Mouse (Mus musculus): ENCODE measurements around the gene Ccin. TPM values are rescaled to one million over a fixed set of nuclear protein-coding genes. Genes with fewer than 3 reads are reported as not detected.

The Ccin gene
- total RNA-seq, 1 experiment from 2014 or later = not detected

DNA sequence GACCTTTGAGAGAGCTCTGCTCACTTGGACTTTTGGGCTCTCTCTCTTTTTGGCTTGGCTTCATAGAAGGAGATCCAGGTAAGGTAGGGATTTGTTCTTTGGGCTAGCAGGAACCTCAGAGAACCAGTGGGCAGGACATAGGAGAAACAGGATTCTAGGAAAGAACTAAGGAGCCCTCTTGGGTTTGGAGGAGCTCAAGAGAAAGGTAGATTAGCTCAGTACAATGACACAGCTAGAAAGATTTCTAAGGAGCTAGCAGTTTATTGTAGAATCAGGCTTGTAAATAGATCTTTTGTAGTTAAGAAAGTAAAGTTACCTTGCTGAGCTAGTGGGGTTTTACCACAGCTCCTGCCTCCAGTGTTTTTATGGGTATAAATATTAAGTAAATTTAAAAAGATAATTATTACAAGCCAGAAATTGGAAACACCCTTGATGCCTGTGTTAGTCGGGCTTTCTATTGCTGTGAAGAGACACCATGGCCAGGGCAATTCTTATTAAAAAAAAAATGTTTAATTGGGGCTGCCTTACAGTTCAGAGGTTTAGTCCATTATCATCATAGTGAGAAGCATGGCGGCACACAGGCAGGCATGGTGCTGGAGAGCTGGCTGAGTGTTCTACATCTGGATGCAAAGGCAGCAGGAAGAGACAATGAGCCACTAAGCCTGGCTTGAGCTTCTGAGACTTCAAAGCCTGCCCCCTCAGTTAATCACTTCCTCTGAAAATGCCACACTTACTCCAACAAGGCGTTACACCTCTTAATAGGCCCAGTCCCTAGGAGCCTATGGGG, 21.5 kb downstream of the Ccin start:
- no peak for ATAC-seq (replicated peaks; ENCODE audit: insufficient number of reproducible peaks, low FRiP score, low TSS enrichment, poor library complexity, severe bottlenecking)

DNA sequence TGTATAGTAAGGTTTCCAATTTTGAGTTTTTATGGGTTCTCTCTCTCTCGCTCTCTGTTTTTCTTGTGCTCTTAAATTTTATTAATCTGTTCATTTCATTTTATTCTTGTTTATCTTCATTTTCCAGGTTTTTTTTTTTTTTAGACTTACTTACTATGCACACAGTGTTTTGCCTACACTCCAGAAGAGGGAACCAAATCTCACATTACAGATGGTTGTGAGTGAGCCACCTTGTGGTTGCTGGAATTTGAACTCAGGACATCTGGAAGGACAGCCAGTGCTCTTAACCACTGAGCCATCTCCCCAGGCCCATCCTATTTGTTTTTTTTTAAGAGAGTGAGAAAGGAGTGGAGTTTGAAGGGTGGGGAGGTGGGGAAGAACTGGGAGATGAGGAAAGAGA, 26.9 kb downstream of the Ccin start:
- ATAC-seq (replicated peaks; ENCODE audit: insufficient number of reproducible peaks, low FRiP score, low TSS enrichment, poor library complexity, severe bottlenecking) = no peak

DNA sequence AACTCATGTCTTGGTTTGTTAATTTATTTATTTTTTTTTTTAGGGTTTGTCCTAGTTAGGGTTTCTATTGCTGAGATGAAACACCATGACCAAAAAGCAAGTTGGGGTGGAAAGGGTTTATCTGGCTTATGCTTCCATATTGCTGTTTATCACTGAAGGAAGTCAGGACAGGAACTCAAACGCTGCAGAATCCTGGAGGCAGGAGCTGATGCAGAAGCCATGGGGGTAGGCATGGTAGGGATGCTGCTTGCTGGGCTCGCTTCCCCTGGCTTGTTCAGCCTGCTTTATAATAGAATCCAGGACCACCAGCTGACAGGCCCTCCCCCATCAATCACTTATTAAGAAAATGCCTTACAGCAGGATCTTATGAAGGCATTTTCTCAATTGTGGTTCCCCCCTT, 27.6 kb downstream of the Ccin start:
- ATAC-seq (replicated peaks; ENCODE audit: insufficient number of reproducible peaks, low FRiP score, low TSS enrichment, poor library complexity, severe bottlenecking) = no peak

DNA sequence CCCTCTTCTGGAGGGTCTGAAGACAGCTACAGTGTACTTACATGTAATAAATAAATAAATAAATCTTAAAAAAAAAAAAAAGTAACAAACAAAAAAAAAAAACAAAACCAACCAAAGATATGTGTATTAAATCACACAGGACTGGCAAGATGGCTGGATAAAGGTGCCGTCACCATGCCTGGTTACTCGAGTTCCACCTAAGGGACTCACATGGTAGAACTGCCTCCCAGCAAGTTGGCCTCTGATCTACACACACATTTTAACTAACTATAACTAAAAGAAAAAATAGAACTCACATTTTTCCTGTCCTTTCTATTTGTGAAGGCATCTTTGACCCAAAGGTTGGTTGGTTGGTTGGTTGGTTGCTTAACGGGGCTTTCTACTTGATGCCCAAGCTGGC, 28.5 kb downstream of the Ccin start:
- ATAC-seq (replicated peaks; ENCODE audit: insufficient number of reproducible peaks, low FRiP score, low TSS enrichment, poor library complexity, severe bottlenecking) = no peak

DNA sequence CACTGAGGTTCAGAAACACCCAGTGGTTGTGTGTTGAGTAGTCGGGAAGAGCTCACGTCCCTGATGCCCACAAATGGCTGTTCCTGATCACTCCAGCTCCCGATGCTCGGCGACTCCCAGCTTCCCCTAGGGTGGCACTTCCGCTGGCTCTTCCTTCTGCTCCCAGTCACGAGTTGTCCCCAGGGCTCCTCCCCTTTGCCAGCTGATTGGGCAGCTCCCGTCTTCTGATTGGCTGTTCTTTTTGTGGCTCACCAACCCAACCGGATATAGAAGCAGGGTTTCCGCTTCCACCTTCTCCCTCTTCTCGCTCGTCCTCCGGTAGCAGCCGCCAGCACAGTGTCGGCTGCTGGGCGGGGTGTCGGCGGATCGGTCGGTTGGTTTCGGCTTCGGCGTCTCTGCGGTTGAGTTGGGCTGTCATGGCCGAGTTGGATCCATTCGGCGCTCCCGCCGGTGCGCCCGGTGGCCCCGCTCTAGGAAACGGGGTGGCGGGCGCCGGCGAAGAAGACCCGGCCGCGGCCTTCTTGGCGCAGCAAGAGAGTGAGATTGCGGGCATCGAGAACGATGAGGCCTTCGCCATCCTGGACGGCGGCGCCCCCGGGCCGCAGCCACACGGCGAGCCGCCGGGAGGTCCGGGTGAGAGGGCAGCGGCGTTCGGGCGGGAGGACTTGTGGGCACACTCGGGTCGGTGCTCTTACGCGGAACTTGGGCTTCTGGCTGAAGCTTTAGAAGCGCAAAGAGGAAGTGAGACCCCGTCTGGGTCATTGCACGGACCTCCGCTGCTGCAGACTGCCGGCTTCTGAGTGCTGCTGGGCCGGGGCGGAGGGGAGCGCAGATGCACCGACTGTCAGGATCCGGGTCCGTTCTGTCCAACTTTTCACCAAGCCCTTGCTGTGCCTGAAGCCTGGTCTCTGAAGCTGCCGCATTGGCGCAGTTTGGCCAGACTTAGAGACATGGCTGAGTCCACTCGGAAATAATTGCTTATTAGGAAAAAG, 29.4 kb downstream of the Ccin start:
- peak; percentile 99 for ATAC-seq (replicated peaks; ENCODE audit: insufficient number of reproducible peaks, low FRiP score, low TSS enrichment, poor library complexity, severe bottlenecking)

DNA sequence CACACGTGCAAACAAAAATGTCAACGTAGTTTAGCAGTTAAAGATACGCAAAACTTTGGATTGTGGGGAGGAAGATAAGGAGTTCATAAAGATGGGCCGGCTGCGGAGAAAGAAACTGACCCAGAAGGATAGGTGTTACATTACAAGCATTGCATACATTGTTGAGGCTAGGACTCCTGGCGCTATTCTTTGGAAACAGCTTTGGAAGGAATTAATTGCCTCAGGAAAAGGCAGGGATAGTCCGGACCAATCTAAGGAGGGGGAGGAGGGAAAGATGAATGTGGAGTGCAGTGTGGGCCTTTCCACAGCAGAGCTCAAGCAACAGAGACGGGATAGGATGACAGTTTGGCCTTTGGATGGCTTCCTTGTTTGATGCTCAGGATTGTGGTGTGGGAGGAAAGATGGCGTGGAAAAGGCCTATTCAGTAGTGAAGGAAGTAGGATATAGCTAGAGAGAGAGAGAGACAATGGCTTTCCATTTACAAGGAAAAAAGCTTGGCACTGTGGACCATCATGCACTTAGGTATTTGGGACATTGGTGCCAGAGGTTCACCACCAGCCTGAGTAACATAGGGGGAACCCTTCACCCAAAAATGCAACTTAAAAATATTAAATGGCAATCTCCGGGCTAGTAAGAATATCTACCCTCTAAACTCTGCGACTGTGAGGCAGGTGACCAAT, 30.2 kb downstream of the Ccin start:
- ATAC-seq (replicated peaks; ENCODE audit: insufficient number of reproducible peaks, low FRiP score, low TSS enrichment, poor library complexity, severe bottlenecking) = no peak

DNA sequence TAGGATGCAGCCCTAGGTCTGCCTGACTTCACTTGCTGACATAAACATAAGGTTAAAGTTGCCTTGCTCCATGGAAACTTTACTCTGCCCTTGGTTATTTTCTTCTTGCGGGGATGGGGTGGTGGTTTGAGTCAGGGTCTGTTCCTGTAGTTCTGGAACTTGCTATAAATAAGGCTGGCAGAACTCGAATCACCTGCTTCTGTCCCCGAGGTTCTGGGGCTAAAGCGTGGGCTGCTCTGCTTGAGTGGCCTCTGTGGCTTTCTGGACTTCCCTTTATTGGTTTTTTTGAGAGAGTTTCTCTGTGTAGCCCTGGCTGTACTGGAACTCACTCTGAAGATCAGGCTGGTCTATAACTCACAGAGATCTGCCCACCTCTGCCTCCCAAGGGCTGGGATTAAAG, 32.8 kb downstream of the Ccin start:
- ATAC-seq (replicated peaks; ENCODE audit: insufficient number of reproducible peaks, low FRiP score, low TSS enrichment, poor library complexity, severe bottlenecking) = no peak

DNA sequence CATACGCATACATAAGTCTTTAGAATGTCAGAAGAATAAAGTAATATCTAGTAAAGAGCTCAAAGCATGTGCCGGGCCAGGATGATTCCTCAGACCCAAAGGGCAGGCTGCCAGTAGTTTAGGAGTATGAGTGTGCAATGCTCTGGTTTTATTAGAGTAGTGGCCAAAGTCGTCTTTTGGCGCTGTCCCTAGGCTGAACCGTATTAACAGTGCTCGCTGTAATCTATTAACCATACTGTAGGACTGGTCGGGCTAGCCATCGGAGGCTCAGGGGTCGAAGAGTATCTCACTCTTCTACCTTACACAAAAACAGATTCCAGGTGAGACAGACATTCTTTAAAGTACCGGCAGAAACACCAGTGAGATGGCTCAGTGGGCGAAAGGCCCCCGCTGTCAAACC, 33.5 kb downstream of the Ccin start:
- ATAC-seq (replicated peaks; ENCODE audit: insufficient number of reproducible peaks, low FRiP score, low TSS enrichment, poor library complexity, severe bottlenecking) = no peak

DNA sequence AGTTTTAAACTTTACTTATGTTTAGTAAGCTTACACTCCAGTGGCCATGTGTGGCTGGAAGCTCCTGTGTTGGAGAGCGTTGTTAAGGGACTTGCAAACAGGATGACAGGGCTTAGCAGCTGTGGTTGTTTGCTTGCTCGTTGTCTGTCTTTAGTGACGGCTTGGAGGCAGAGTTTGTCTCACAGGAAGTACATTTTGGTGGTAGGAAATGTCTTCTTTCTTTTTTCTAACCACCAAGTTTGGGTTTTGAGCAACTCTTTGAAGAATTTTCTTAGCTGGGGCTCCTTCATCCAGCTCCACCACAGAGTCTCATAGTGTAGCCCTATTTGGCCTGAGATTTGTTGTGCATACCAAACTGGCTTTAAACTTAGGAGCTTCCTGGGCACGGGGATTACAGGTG, 39.0 kb downstream of the Ccin start:
- no peak for ATAC-seq (replicated peaks; ENCODE audit: insufficient number of reproducible peaks, low FRiP score, low TSS enrichment, poor library complexity, severe bottlenecking)

DNA sequence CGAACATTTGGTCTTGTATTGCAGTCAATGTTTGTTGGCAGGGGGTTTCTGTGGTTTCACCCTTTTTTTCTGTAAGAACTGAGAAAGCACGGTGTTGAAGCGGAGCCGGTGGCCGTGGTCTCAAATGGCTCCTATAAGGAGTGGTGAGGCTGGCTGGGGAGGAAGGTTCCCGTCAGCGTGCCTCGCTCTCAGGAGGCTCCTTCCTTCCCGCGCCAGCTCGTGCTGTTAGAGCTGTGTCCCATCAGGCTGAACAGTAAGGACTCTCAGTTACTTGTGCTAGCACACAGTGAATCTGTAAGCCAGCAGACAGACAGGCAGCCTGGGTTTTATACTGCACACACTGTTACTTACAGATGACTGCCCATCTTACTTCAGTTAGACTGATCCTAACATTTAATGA, 39.5 kb downstream of the Ccin start:
- ATAC-seq (replicated peaks; ENCODE audit: insufficient number of reproducible peaks, low FRiP score, low TSS enrichment, poor library complexity, severe bottlenecking) = no peak

DNA sequence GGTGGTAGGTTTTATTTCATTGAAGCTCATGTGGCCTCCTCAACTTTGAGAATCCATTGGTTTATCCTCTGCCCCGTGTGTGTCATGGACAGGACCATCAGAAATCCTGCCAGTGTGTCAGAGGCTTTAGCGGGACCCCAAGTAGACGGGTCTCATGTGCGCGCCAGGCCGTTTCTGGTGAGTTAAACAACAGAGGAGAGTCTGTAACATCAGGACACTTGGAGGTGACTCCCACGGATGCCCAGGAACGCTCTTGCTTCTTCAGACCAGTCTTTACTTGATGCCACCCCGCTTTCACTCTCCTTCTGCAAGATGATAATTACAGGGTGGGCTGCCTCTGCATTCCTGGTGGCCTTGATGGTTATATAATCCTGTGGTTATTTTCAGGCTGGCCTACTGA, 40.4 kb downstream of the Ccin start:
- no peak for ATAC-seq (replicated peaks; ENCODE audit: insufficient number of reproducible peaks, low FRiP score, low TSS enrichment, poor library complexity, severe bottlenecking)

DNA sequence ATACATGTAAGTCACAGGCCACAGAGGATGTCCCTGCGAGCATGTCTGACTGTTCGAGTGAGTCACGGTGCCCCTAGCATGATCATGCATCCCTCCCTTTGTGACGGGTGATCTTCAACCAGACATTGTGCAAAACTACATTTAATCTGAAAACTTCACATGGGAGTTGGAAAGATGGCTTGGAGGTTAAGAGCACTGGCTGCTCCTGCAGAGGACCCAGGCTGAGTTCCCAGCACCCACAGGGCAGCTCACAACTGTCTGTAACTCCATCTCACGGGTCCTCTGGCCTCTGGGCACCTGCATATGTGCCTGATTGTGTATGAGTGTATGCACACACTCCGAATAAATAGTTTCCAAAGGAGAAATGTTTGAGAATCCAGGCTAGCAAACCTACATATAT, 41.0 kb downstream of the Ccin start:
- no peak for ATAC-seq (replicated peaks; ENCODE audit: insufficient number of reproducible peaks, low FRiP score, low TSS enrichment, poor library complexity, severe bottlenecking)

DNA sequence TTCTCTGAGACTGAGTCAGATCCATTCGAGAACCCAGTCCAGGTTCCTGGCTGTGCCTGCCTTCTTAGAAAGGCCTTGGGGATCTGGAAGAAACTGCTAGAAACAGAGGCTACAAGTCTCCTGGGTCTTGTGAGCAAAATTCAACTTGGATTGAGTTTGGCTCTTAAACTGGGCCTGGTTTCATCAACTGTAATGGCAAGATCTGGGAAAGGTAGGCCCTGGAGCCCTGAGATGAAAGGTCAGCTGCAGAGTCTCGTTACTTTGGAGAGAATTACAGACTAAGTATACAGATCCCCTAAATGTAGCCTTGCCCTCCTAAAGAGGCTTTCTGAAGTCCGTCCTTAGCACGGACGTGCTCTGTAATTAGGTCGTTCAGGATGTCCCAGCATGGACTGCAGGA, 42.3 kb downstream of the Ccin start:
- ATAC-seq (replicated peaks; ENCODE audit: insufficient number of reproducible peaks, low FRiP score, low TSS enrichment, poor library complexity, severe bottlenecking) = no peak

DNA sequence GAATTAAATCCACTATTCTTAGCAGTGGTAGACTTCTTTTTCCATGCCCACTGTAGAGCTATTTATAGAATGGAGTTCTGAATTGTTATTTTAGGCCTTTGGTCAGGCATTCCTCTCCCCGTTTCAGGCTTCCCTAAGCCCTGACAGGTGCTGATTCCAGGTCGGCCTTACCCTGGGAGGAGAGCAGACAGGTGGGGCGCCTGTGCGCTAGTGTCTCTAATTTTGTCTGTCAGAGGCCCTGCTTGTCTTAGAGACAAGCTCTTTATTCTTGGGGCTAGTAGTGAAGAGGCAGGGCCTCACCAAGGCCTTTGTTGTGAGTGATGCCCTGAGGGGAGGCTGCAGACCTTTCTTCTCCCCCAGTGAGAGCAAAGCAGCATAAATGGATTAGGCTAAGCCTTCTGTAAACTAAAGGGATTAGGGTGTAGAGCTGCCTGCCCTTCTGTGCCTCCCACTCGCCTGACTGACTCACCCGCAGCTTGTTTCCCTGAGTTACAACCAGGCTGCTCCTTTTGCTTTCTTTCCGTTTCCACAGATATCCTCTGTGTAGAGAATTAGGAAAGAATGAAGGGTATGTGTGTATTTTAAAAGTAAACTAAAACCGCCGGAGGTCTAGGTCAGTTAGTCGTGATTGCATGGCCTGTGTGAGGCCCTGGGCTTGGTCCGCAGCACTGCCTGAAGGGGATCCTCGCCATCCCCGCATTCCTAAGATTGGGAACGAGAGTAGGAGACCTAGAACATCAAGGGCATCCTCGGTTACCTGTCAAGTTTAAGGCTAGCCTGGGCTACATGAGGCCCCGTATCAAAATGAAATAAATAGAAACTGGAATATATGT, 45.2 kb downstream of the Ccin start:
- ATAC-seq (replicated peaks; ENCODE audit: insufficient number of reproducible peaks, low FRiP score, low TSS enrichment, poor library complexity, severe bottlenecking) = no peak

DNA sequence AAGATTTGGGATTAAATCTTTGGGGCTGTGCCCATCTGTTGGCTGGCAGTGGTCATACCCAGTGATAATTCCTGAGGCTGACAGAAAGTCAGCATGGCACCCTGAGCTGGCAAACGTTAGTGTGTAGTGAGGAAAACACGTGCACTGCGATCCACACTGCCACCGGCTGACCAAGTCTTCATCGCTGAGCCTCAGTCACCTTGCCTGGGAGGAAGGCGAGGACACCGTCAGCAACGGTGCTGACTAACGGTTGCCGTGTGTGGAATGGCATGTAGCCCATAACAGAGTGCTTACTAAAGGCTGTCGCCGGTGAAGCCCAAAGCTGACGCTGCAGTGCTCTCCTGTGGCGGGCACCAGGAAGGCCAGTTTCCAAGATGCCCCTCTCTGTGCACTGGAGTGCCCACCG, 46.4 kb downstream of the Ccin start:
- no peak; the same call in 1 of the 2 replicates for ATAC-seq (replicated peaks; ENCODE audit: insufficient number of reproducible peaks, low FRiP score, low TSS enrichment, poor library complexity, severe bottlenecking)

DNA sequence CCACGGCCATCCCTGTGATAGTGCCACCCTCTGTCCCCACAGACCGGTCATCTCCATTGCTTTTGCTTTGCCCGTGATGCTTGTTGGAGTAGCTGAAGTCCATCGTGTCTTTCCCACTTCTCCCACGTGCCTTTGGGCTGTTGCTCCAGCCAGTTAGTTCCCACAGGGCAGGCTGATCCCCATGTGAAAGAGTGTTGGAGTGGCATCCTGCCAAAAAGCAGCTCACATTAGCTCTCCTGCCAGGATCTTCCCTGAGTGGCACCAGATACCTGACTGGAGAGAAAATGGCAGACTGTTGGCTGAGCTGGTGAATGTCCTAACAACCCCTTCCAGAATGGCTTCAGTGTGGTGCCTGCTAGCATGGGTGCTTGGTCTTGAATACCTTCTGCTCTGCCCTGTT, 48.2 kb downstream of the Ccin start:
- no peak for ATAC-seq (replicated peaks; ENCODE audit: insufficient number of reproducible peaks, low FRiP score, low TSS enrichment, poor library complexity, severe bottlenecking)
